Mouse (Mus musculus): Measurements from ENCODE around the gene Bcl9. TPM values are rescaled to one million over a fixed set of nuclear protein-coding genes. Genes with fewer than 3 reads are reported as not detected.

The Bcl9 gene
- total and polyA plus RNA-seq, 3 experiments = 2.1 to 20.8 TPM; not detected in 1

GRCm38 (mm10) chr3:97178885-97179284, 118.8 kb downstream of the Bcl9 start:
- Histone ChIP-seq H3K79me2 (ENCODE audit: control insufficient read depth, insufficient read depth, low read length, poor library complexity) (no peaks in the 10 kb centered on the region), H3K4me3 (ENCODE audit: control insufficient read depth in 1 of 2, insufficient read depth in 1 of 2, low read depth in 2 of 2, low read length in 2 of 2) (no peak overlapping the region), H3K4me1 (ENCODE audit: control insufficient read depth in 1 of 2, insufficient read depth in 2 of 2, low read length in 2 of 2) (no peaks in the 10 kb centered on the region), H3K9ac (ENCODE audit: control insufficient read depth, low read depth, low read length, poor library complexity, severe bottlenecking) (no peak overlapping the region), H3K27me3 (ENCODE audit: control insufficient read depth in 1 of 2, insufficient read depth in 2 of 2, low read length in 2 of 2) (0 out of 4 replicates have a peak, but pooled peaks cover 0 to 1% of the 10 kb centered on the region in 2 experiments), H3K27ac (ENCODE audit: control insufficient read depth, low read depth, low read length) (no peak overlapping the region), H3K36me3 (ENCODE audit: control insufficient read depth in 1 of 2, insufficient read depth in 2 of 2, low read length in 2 of 2) (no peaks in the 10 kb centered on the region; a peak in 1 of 4 replicates), H3K9me3 (replicated peaks; ENCODE audit: insufficient read depth, low read length) (no peaks in the 10 kb centered on the region)
- TF ChIP-seq NELFE (IDR thresholded peaks at IDR 0.05; ENCODE audit: low read depth, low read length) = no peak
- TF ChIP-seq SIN3A (IDR thresholded peaks at IDR 0.05; ENCODE audit: low read length) = no peak
- no peak for TF ChIP-seq ZNF384 (IDR thresholded peaks at IDR 0.05; ENCODE audit: low read depth, low read length)
- no peak for TF ChIP-seq USF1 (IDR thresholded peaks at IDR 0.05; ENCODE audit: low read depth, low read length)
- no peak for TF ChIP-seq USF2 (IDR thresholded peaks at IDR 0.05; ENCODE audit: borderline replicate concordance in 1 of 2, insufficient read depth in 1 of 2, low read depth in 1 of 2, low read length in 2 of 2)
- no peak for TF ChIP-seq RCOR1 (IDR thresholded peaks at IDR 0.05; ENCODE audit: low read depth, low read length)
- no peak for TF ChIP-seq NRF1 (IDR thresholded peaks at IDR 0.05; ENCODE audit: insufficient read depth, low read depth, low read length, poor library complexity, severe bottlenecking)
- no peak for TF ChIP-seq MAFK (IDR thresholded peaks at IDR 0.05; ENCODE audit: borderline replicate concordance, low read depth, low read length)
- no peak for TF ChIP-seq GATA1 (IDR thresholded peaks at IDR 0.05; ENCODE audit: low read depth, low read length)
- no peak for TF ChIP-seq TBP (IDR thresholded peaks at IDR 0.05; ENCODE audit: low read depth, low read length)
- no peak for TF ChIP-seq TCF12 (IDR thresholded peaks at IDR 0.05; ENCODE audit: low read depth, low read length)
- no peak for DNase-seq (ENCODE audit: low read depth, low spot score)

- no peaks in the 10 kb centered on the region for H3K27me3 ChIP-seq (ENCODE audit: control insufficient read depth in 1 of 2, insufficient read depth in 2 of 2, low read length in 2 of 2)
- no peaks in the 10 kb centered on the region for H3K4me1 ChIP-seq (ENCODE audit: control insufficient read depth in 1 of 2, insufficient read depth in 2 of 2, low read length in 2 of 2)
- H3K4me3 ChIP-seq (ENCODE audit: control insufficient read depth in 1 of 2, insufficient read depth in 1 of 2, low read depth in 2 of 2, low read length in 2 of 2) = no peak overlapping the region
- no peak overlapping the region for H3K9ac ChIP-seq (ENCODE audit: control insufficient read depth, low read depth, low read length, poor library complexity, severe bottlenecking)
- TF ChIP-seq TBP (IDR thresholded peaks at IDR 0.05; ENCODE audit: low read depth, low read length) (no peak), POLR2AphosphoS2 (IDR thresholded peaks at IDR 0.05; ENCODE audit: low read length) (no peak), NRF1 (IDR thresholded peaks at IDR 0.05; ENCODE audit: insufficient read depth, low read depth, low read length, poor library complexity, severe bottlenecking) (no peak), UBTF (IDR thresholded peaks at IDR 0.05; ENCODE audit: borderline replicate concordance, insufficient read depth, low read depth, low read length) (no peak), NELFE (IDR thresholded peaks at IDR 0.05; ENCODE audit: low read depth, low read length) (no peak), USF2 (IDR thresholded peaks at IDR 0.05; ENCODE audit: borderline replicate concordance in 1 of 2, insufficient read depth in 1 of 2, low read depth in 1 of 2, low read length in 2 of 2) (no peak), USF1 (IDR thresholded peaks at IDR 0.05; ENCODE audit: low read depth, low read length) (no peak), HCFC1 (IDR thresholded peaks at IDR 0.05; ENCODE audit: low read depth, low read length) (no peak), MEF2A (IDR thresholded peaks at IDR 0.05; ENCODE audit: extremely low read depth, insufficient replicate concordance, low read depth, low read length, poor library complexity, severe bottlenecking) (no peak), TCF12 (IDR thresholded peaks at IDR 0.05; ENCODE audit: low read depth, low read length) (no peak), RAD21 (IDR thresholded peaks at IDR 0.05; ENCODE audit: low read depth, low read length) (no peak), POLR2AphosphoS5 (IDR thresholded peaks at IDR 0.05; ENCODE audit: borderline replicate concordance, low read depth, low read length) (no peak), CHD2 (IDR thresholded peaks at IDR 0.05; ENCODE audit: low read length) (no peak), CHD1 (IDR thresholded peaks at IDR 0.05; ENCODE audit: low read depth, low read length) (no peak), ZNF384 (IDR thresholded peaks at IDR 0.05; ENCODE audit: low read depth, low read length) (no peak)
- DNase-seq (ENCODE audit: low read depth, low spot score) = no peak
- no peaks in the 10 kb centered on the region for H3K79me2 ChIP-seq (ENCODE audit: control insufficient read depth, insufficient read depth, low read length, poor library complexity)
- no peaks in the 10 kb centered on the region for H3K9me3 ChIP-seq (replicated peaks; ENCODE audit: insufficient read depth, low read length)
- peaks cover 0 to 3% of the 10 kb centered on the region in 2 experiments; a peak in 1 of 4 replicates for H3K36me3 ChIP-seq (ENCODE audit: control insufficient read depth in 1 of 2, insufficient read depth in 2 of 2, low read length in 2 of 2)
- H3K27ac ChIP-seq (ENCODE audit: control insufficient read depth, low read depth, low read length) = no peak overlapping the region
Measured at GRCm38 (mm10) chr3:97172632-97173031, 125.1 kb downstream of the Bcl9 start.
